ENCODE assay signal across 12 mouse cellular contexts in the genomic region with DNA sequence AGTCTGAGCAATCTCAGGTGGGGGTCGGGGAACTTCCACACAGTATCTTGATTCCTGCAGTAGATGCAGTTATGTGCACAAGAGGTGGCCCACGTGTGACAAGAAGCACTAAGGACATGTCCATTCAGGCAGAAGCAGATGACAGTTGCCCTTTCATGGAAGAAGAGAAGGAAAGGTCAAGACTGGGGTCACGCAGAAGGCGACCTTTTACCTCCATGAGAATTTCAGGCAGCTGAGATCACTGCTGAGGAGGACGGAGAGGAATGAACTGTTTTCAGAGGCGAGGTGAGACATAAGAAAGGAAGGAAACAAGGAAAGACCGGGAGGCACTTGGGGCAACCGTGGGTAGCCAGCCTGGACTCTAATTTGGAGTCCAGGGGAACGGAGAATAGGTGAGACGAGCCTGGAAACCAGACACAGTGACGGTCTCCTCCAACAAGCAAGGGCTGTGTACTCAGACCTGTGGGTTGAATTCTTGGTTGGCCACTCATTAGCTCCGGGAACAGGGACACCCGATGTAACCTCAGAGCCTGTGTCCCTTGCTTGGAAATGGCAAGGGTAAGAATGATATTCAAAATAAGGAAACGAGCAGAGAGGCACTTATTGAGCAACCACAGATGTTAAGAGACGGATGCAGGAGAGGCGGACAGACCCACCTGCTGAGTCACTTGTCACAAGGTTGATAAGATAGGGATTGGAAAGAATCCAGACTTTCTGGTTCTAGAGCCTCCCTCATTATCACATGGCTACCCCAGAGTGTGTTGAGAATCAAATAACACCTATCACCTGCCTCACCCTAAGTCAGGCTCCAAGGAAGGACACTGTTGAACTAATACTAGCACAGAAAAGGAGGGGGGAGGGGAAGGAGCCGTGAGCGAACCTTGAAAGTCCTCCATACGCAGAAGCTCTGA.
DNase-seq lines count a peak whose midpoint lies in the region; ATAC-seq lines count a peak whose summit lies in the region.
"Had no signal": no experiment of that assay in that cellular context is flagged by ENCODE, and none has a peak within 500 bp of the region (broad histone marks: within the 10 kb centered on the region; RNA-seq: fewer than 3 reads in every experiment).

No protein-coding gene starts in this region.

- 56% methylated on average over 19 of the region's 19 CpGs for WGBS in kidney, embryonic 16.5 days
- 47% methylated on average over 19 of the region's 19 CpGs for WGBS in embryonic facial prominence, embryonic 10.5 days
- 43% methylated on average over 19 of the region's 19 CpGs for WGBS in lung, embryonic 16.5 days

- H3K4me2 ChIP-seq in kidney, embryonic 16.5 days (replicated peaks; ENCODE audit: low read depth, low read length): no peak overlapping the region
- no peak overlapping the region for H3K4me2 ChIP-seq in lung, embryonic 16.5 days (ENCODE audit: low read depth, low read length)
- H3K4me2 ChIP-seq: heart, embryonic 15.5 days had no signal

- H3K4me3 ChIP-seq in kidney, embryonic 16.5 days (ENCODE audit: low read length): no peak overlapping the region
- no peak overlapping the region for H3K4me3 ChIP-seq in embryonic facial prominence, embryonic 10.5 days
- no peak overlapping the region for H3K4me3 ChIP-seq in lung, embryonic 16.5 days (ENCODE audit: low read length)
- H3K4me3 ChIP-seq: heart, embryonic 15.5 days had no signal

- no peak overlapping the region for H3K9ac ChIP-seq in kidney, embryonic 16.5 days (replicated peaks; ENCODE audit: low read length)
- no peak overlapping the region for H3K9ac ChIP-seq in lung, embryonic 16.5 days (ENCODE audit: low read length)
- H3K9ac ChIP-seq: heart, embryonic 15.5 days had no signal

- no peak overlapping the region for H3K27ac ChIP-seq in kidney, embryonic 16.5 days (ENCODE audit: low read length)
- H3K27ac ChIP-seq in embryonic facial prominence, embryonic 10.5 days (replicated peaks): 0 out of 2 replicates have a peak overlapping the region, but pooled peaks have one; percentile 21
- H3K27ac ChIP-seq in lung, embryonic 16.5 days (ENCODE audit: low read length): no peak overlapping the region
- H3K27ac ChIP-seq: heart, embryonic 15.5 days had no signal

- 0 out of 2 replicates have a peak, but pooled peaks have one; percentile 59 for ATAC-seq in kidney, embryonic 16.5 days (ENCODE audit: low FRiP score, low TSS enrichment)
- peak; percentile 46; the same call in 1 of the 2 replicates for ATAC-seq in lung, embryonic 16.5 days (ENCODE audit: low read depth)

- no peak for DNase-seq in kidney, postnatal 4 days
- DNase-seq in embryonic facial prominence, embryonic 10.5 days (ENCODE audit: low spot score): peak; percentile 16
- DNase-seq in urinary bladder, postnatal 14 days (ENCODE audit: low spot score): peak; percentile 41
- no peak for DNase-seq in right cerebral cortex, postnatal 36 days (ENCODE audit: low spot score in 2 of 2)
- DNase-seq in layer of hippocampus, postnatal 36 days: no peak
- no peak for DNase-seq in layer of hippocampus, adult 8-10 months (ENCODE audit: low spot score in 2 of 2)
- DNase-seq: cerebellum, adult 11-12 months; midbrain, embryonic 14.5 days; thymus, postnatal 14 days had no signal

- no peaks in the 10 kb centered on the region for H3K27me3 ChIP-seq in kidney, embryonic 16.5 days (ENCODE audit: insufficient read depth, low read length)
- no peaks in the 10 kb centered on the region for H3K27me3 ChIP-seq in embryonic facial prominence, embryonic 10.5 days (replicated peaks; ENCODE audit: low read depth, poor library complexity, severe bottlenecking)
- no peaks in the 10 kb centered on the region for H3K27me3 ChIP-seq in lung, embryonic 16.5 days (ENCODE audit: control insufficient read depth, insufficient read depth, low read depth, low read length)

- no peaks in the 10 kb centered on the region for H3K36me3 ChIP-seq in kidney, embryonic 16.5 days (ENCODE audit: insufficient read depth, low read length)
- H3K36me3 ChIP-seq in embryonic facial prominence, embryonic 10.5 days (replicated peaks): no peaks in the 10 kb centered on the region
- H3K36me3 ChIP-seq in lung, embryonic 16.5 days (ENCODE audit: control insufficient read depth, insufficient read depth, low read length): no peaks in the 10 kb centered on the region
- H3K36me3 ChIP-seq: heart, embryonic 15.5 days had no signal

- H3K4me1 ChIP-seq in kidney, embryonic 16.5 days (ENCODE audit: insufficient read depth, low read length): peaks cover 7% of the 10 kb centered on the region; the same call in 1 of the 2 replicates
- peaks cover 28% of the 10 kb centered on the region for H3K4me1 ChIP-seq in embryonic facial prominence, embryonic 10.5 days
- H3K4me1 ChIP-seq in lung, embryonic 16.5 days (replicated peaks; ENCODE audit: control insufficient read depth, insufficient read depth, low read length): peaks cover 23% of the 10 kb centered on the region

- no peaks in the 10 kb centered on the region for H3K9me3 ChIP-seq in kidney, embryonic 16.5 days (ENCODE audit: low read length)
- no peaks in the 10 kb centered on the region for H3K9me3 ChIP-seq in embryonic facial prominence, embryonic 10.5 days
- H3K9me3 ChIP-seq in lung, embryonic 16.5 days (ENCODE audit: control insufficient read depth, low read length): no peaks in the 10 kb centered on the region
- H3K9me3 ChIP-seq: heart, embryonic 15.5 days had no signal

Comparison
In these comparisons a context has a peak if more than half of its experiments do, and no peak if none do; other contexts are left out.
1. DNase-seq: peak in embryonic facial prominence, embryonic 10.5 days (single experiment) and urinary bladder, postnatal 14 days (single experiment); none in kidney, postnatal 4 days (0 of 2), right cerebral cortex, postnatal 36 days (0 of 2), layer of hippocampus, postnatal 36 days (0 of 2) and layer of hippocampus, adult 8-10 months (0 of 2).